Comparison of ENCODE assay signal across 15 mouse cellular contexts in the genomic region with DNA sequence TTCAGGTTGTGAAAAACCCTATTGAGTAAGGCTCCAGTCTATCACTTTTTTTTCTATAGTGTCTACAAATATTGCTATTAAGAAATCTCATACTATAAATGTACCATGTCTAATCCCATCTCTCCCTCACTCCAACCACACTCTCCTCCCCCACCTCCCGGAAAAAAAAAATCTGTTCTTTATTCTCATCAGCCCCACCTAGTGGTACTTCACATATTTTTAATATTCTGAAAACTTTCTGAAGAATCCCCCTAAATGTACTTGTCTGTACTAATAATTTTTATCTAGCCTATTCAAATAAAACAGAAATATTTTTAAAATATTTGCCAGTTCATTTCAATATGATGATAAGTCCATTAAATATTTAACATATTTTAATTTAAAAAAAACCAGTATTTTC.
DNase-seq lines count a peak whose midpoint lies in the region; ATAC-seq and TF ChIP-seq lines count a peak whose summit lies in the region.
"Had no signal": no experiment of that assay in that cellular context is flagged by ENCODE, and none has a peak within 500 bp of the region (broad histone marks: within the 10 kb centered on the region; RNA-seq: fewer than 3 reads in every experiment).

No protein-coding gene starts in this region.

- no peaks in the 10 kb centered on the region for H3K27me3 ChIP-seq in embryonic facial prominence, embryonic 11.5 days (ENCODE audit: control insufficient read depth, insufficient read depth, low read length)
- H3K27me3 ChIP-seq in embryonic facial prominence, embryonic 10.5 days (replicated peaks; ENCODE audit: low read depth, poor library complexity, severe bottlenecking), result no peaks in the 10 kb centered on the region
- no peaks in the 10 kb centered on the region for H3K27me3 ChIP-seq in limb, embryonic 14.5 days (ENCODE audit: control insufficient read depth, insufficient read depth, low read length)
- no peaks in the 10 kb centered on the region for H3K27me3 ChIP-seq in limb, embryonic 10.5 days (ENCODE audit: low read depth, poor library complexity, severe bottlenecking)
- peaks cover 3% of the 10 kb centered on the region; the same call in 1 of the 2 replicates for H3K27me3 ChIP-seq in heart, embryonic 10.5 days (ENCODE audit: insufficient read depth, poor library complexity, severe bottlenecking)
- H3K27me3 ChIP-seq: limb, embryonic 12.5 days; stomach, embryonic 15.5 days had no signal

- DNase-seq in embryonic facial prominence, embryonic 11.5 days (ENCODE audit: low spot score), result peak; percentile 76
- no peak for DNase-seq in embryonic facial prominence, embryonic 10.5 days (ENCODE audit: low spot score)
- peak; percentile 58 for DNase-seq in limb, embryonic 14.5 days (ENCODE audit: low spot score)
- DNase-seq in limb, embryonic 10.5 days (ENCODE audit: low spot score), result no peak
- peak; percentile 45 for DNase-seq in Muller cell, postnatal 12 days (ENCODE audit: inconsistent ontology term)
- DNase-seq in retina, embryonic 14.5 days (ENCODE audit: low spot score), result peak; percentile 80
- DNase-seq in urinary bladder, adult 2 months (ENCODE audit: low spot score), result no peak
- DNase-seq in heart, embryonic 10.5 days (ENCODE audit: low spot score), result no peak
- DNase-seq: cerebellum, adult 18-20 months; gastrocnemius, postnatal 36 days had no signal

- no peak overlapping the region for H3K4me3 ChIP-seq in embryonic facial prominence, embryonic 11.5 days (ENCODE audit: low read depth, low read length)
- no peak overlapping the region for H3K4me3 ChIP-seq in embryonic facial prominence, embryonic 10.5 days
- H3K4me3 ChIP-seq in limb, embryonic 14.5 days (replicated peaks; ENCODE audit: low read length), result no peak overlapping the region
- H3K4me3 ChIP-seq in limb, embryonic 10.5 days, result no peak overlapping the region
- no peak overlapping the region for H3K4me3 ChIP-seq in heart, embryonic 10.5 days
- H3K4me3 ChIP-seq: erythroblast, embryonic 14.5 days; limb, embryonic 12.5 days; stomach, embryonic 15.5 days had no signal

- no peak overlapping the region for H3K9ac ChIP-seq in embryonic facial prominence, embryonic 11.5 days (replicated peaks; ENCODE audit: low read length)
- H3K9ac ChIP-seq in limb, embryonic 14.5 days (ENCODE audit: low read depth, low read length, severe bottlenecking), result no peak overlapping the region
- H3K9ac ChIP-seq: limb, embryonic 12.5 days; stomach, embryonic 15.5 days had no signal

- H3K9me3 ChIP-seq in embryonic facial prominence, embryonic 11.5 days (replicated peaks; ENCODE audit: control insufficient read depth, low read length), result no peaks in the 10 kb centered on the region
- peaks cover 3% of the 10 kb centered on the region; the same call in 1 of the 2 replicates for H3K9me3 ChIP-seq in embryonic facial prominence, embryonic 10.5 days
- H3K9me3 ChIP-seq in limb, embryonic 14.5 days (ENCODE audit: control insufficient read depth, low read length), result peaks cover 4% of the 10 kb centered on the region; the same call in 1 of the 2 replicates
- H3K9me3 ChIP-seq in limb, embryonic 10.5 days (replicated peaks), result no peaks in the 10 kb centered on the region
- no peaks in the 10 kb centered on the region for H3K9me3 ChIP-seq in heart, embryonic 10.5 days
- H3K9me3 ChIP-seq: stomach, embryonic 15.5 days had no signal

- no peak overlapping the region for H3K27ac ChIP-seq in embryonic facial prominence, embryonic 11.5 days (replicated peaks; ENCODE audit: low read depth, low read length)
- no peak overlapping the region for H3K27ac ChIP-seq in embryonic facial prominence, embryonic 10.5 days (replicated peaks)
- H3K27ac ChIP-seq in limb, embryonic 14.5 days (replicated peaks; ENCODE audit: low read depth, low read length), result no peak overlapping the region
- H3K27ac ChIP-seq in limb, embryonic 10.5 days, result no peak overlapping the region
- H3K27ac ChIP-seq in heart, embryonic 10.5 days, result no peak overlapping the region
- H3K27ac ChIP-seq: limb, embryonic 12.5 days; stomach, embryonic 15.5 days had no signal

- TF ChIP-seq POLR2A in limb, embryonic 14.5 days (IDR thresholded peaks at IDR 0.05; ENCODE audit: borderline replicate concordance, extremely low read depth, insufficient read depth, insufficient read length), result no peak

- WGBS in embryonic facial prominence, embryonic 11.5 days, result 5% methylated on average over 1 of the region's 1 CpGs
- 12% methylated on average over 1 of the region's 1 CpGs for WGBS in embryonic facial prominence, embryonic 10.5 days
- 17% methylated on average over 1 of the region's 1 CpGs for WGBS in limb, embryonic 14.5 days
- WGBS in limb, embryonic 10.5 days, result 29% methylated on average over 1 of the region's 1 CpGs
- 20% methylated on average over 1 of the region's 1 CpGs for WGBS in heart, embryonic 10.5 days

- no peaks in the 10 kb centered on the region; the same call in 1 of the 2 replicates for H3K4me1 ChIP-seq in embryonic facial prominence, embryonic 11.5 days (ENCODE audit: control insufficient read depth, insufficient read depth, low read length)
- H3K4me1 ChIP-seq in embryonic facial prominence, embryonic 10.5 days, result peaks cover 7% of the 10 kb centered on the region
- H3K4me1 ChIP-seq in limb, embryonic 14.5 days (ENCODE audit: control insufficient read depth, insufficient read depth, low read length), result no peaks in the 10 kb centered on the region
- 0 out of 2 replicates have a peak, but pooled peaks cover 5% of the 10 kb centered on the region for H3K4me1 ChIP-seq in limb, embryonic 10.5 days
- no peaks in the 10 kb centered on the region for H3K4me1 ChIP-seq in heart, embryonic 10.5 days
- H3K4me1 ChIP-seq: limb, embryonic 12.5 days; stomach, embryonic 15.5 days had no signal

- no peak overlapping the region for H3K4me2 ChIP-seq in embryonic facial prominence, embryonic 11.5 days (ENCODE audit: low read depth, low read length)
- no peak overlapping the region for H3K4me2 ChIP-seq in limb, embryonic 14.5 days (replicated peaks; ENCODE audit: low read depth, low read length, severe bottlenecking)
- H3K4me2 ChIP-seq: limb, embryonic 12.5 days; stomach, embryonic 15.5 days had no signal

- no peaks in the 10 kb centered on the region for H3K36me3 ChIP-seq in embryonic facial prominence, embryonic 11.5 days (replicated peaks; ENCODE audit: control insufficient read depth, insufficient read depth, low read depth, low read length)
- no peaks in the 10 kb centered on the region for H3K36me3 ChIP-seq in embryonic facial prominence, embryonic 10.5 days (replicated peaks)
- no peaks in the 10 kb centered on the region for H3K36me3 ChIP-seq in limb, embryonic 14.5 days (ENCODE audit: control insufficient read depth, insufficient read depth, low read length)
- H3K36me3 ChIP-seq in limb, embryonic 10.5 days, result no peaks in the 10 kb centered on the region
- H3K36me3 ChIP-seq in heart, embryonic 10.5 days, result no peaks in the 10 kb centered on the region
- H3K36me3 ChIP-seq: limb, embryonic 12.5 days; stomach, embryonic 15.5 days had no signal

- no peak for ATAC-seq in embryonic facial prominence, embryonic 11.5 days (replicated peaks; ENCODE audit: insufficient number of reproducible peaks, low FRiP score, low TSS enrichment, low read depth)
- no peak for ATAC-seq in limb, embryonic 14.5 days (ENCODE audit: low FRiP score, low read depth)
- ATAC-seq: CD4-positive, CD25-positive, alpha-beta regulatory T cell, adult 4 months; hindbrain, embryonic 16.5 days had no signal

Comparison
In these comparisons a context has a peak if more than half of its experiments do, and no peak if none do; other contexts are left out.
1. DNase-seq: peak in embryonic facial prominence, embryonic 11.5 days (single experiment), limb, embryonic 14.5 days (single experiment), Muller cell, postnatal 12 days (single experiment) and retina, embryonic 14.5 days (single experiment); none in embryonic facial prominence, embryonic 10.5 days (single experiment), limb, embryonic 10.5 days (single experiment), urinary bladder, adult 2 months (single experiment) and heart, embryonic 10.5 days (single experiment).